ENCODE assay signal across 26 mouse cellular contexts in genomic region chr2:167143914-167144313, GRCm38 (mm10). TPM values are rescaled to one million over a fixed set of nuclear protein-coding genes. Genes with fewer than 3 reads are reported as not detected.
A peak's percentile ranks its signal among the peaks of the same experiment; 100 is the strongest.
DNase-seq lines count a peak whose midpoint lies in the region; ATAC-seq and TF ChIP-seq lines count a peak whose summit lies in the region.
"Had no signal": no experiment of that assay in that cellular context is flagged by ENCODE, and none has a peak within 500 bp of the region (broad histone marks: within the 10 kb centered on the region; RNA-seq: fewer than 3 reads in every experiment).

No protein-coding gene starts in this region.

- ATAC-seq in midbrain, embryonic 14.5 days (ENCODE audit: low FRiP score, low TSS enrichment) = no peak
- no peak for ATAC-seq in megakaryocyte progenitor cell, adult 5-6 weeks (replicated peaks; ENCODE audit: poor library complexity)
- ATAC-seq: intestine, embryonic 16.5 days had no signal

- WGBS in midbrain, embryonic 14.5 days = 70% methylated on average over 2 of the region's 2 CpGs
- WGBS in midbrain, embryonic 10.5 days = 81% methylated on average over 2 of the region's 2 CpGs

- no peaks in the 10 kb centered on the region for H3K27me3 ChIP-seq in midbrain, embryonic 14.5 days (ENCODE audit: control insufficient read depth, insufficient read depth, low read length)
- no peaks in the 10 kb centered on the region; the same call in 1 of the 2 replicates for H3K27me3 ChIP-seq in midbrain, embryonic 10.5 days (ENCODE audit: low read depth, poor library complexity, severe bottlenecking)

- DNase-seq in cerebellum, postnatal 14 days = peak; percentile 26
- DNase-seq in cerebellum, adult 8-10 months = no peak
- no peak for DNase-seq in layer of hippocampus, adult 2 months (ENCODE audit: low spot score in 2 of 2)
- no peak for DNase-seq in layer of hippocampus, adult 9-10 months (ENCODE audit: low spot score)
- DNase-seq in midbrain, embryonic 14.5 days = no peak
- DNase-seq in midbrain, embryonic 10.5 days (ENCODE audit: low spot score) = no peak
- DNase-seq: adrenal gland, postnatal 25 days; cerebellum, adult 11-12 months; cerebellum, postnatal 36 days; embryo, embryonic 11 days; gastrocnemius, postnatal 10 days; kidney, adult 8-10 months; kidney, postnatal 4 days; lung, adult 2 months; lung, postnatal 10 days; retina, postnatal 1 day had no signal

- H3K9ac ChIP-seq in midbrain, embryonic 14.5 days (replicated peaks; ENCODE audit: low read length) = no peak overlapping the region
- H3K9ac ChIP-seq: embryonic facial prominence, embryonic 12.5 days; hindbrain, embryonic 12.5 days; liver, embryonic 14.5 days; stomach, embryonic 15.5 days had no signal

- H3K4me1 ChIP-seq in midbrain, embryonic 14.5 days (ENCODE audit: control insufficient read depth, insufficient read depth, low read length) = peaks cover 24% of the 10 kb centered on the region
- peaks cover 20% of the 10 kb centered on the region for H3K4me1 ChIP-seq in midbrain, embryonic 10.5 days
- peaks cover 25% of the 10 kb centered on the region for H3K4me1 ChIP-seq in cortical plate, adult 2 months (ENCODE audit: control insufficient read depth, insufficient read depth, low read length)

- H3K4me2 ChIP-seq in midbrain, embryonic 14.5 days (ENCODE audit: low read length) = no peak overlapping the region
- H3K4me2 ChIP-seq: embryonic facial prominence, embryonic 12.5 days; hindbrain, embryonic 12.5 days; midbrain, embryonic 11.5 days; stomach, embryonic 15.5 days had no signal

- TF ChIP-seq CTCF in layer of hippocampus, adult 2 months (conservative IDR thresholded peaks at IDR 0.05) = no peak
- no peak for TF ChIP-seq CTCF in cortical plate, adult 2 months (IDR thresholded peaks at IDR 0.05; ENCODE audit: extremely low read depth, insufficient read depth, low read length)

- peak overlapping the region; percentile 92 for H3K27ac ChIP-seq in layer of hippocampus, adult 2 months
- peak overlapping the region; percentile 75; the same call in 1 of the 2 replicates for H3K27ac ChIP-seq in midbrain, embryonic 14.5 days (replicated peaks; ENCODE audit: low read depth, low read length)
- H3K27ac ChIP-seq in midbrain, embryonic 10.5 days (replicated peaks) = no peak overlapping the region; the same call in 1 of the 2 replicates
- peak overlapping the region; percentile 79 for H3K27ac ChIP-seq in cortical plate, adult 2 months (ENCODE audit: insufficient read depth, low read length)
- H3K27ac ChIP-seq: embryonic facial prominence, embryonic 12.5 days; hindbrain, embryonic 12.5 days; kidney, postnatal 0 days; liver, embryonic 14.5 days; macrophage; stomach, embryonic 15.5 days had no signal

- H3K9me3 ChIP-seq in midbrain, embryonic 14.5 days (ENCODE audit: control insufficient read depth, low read length) = no peaks in the 10 kb centered on the region
- no peaks in the 10 kb centered on the region; the same call in 1 of the 2 replicates for H3K9me3 ChIP-seq in midbrain, embryonic 10.5 days (replicated peaks)
- H3K9me3 ChIP-seq: embryonic facial prominence, embryonic 12.5 days; hindbrain, embryonic 12.5 days; stomach, embryonic 15.5 days had no signal

- no peaks in the 10 kb centered on the region for H3K36me3 ChIP-seq in midbrain, embryonic 14.5 days (ENCODE audit: control insufficient read depth, insufficient read depth, low read length)
- H3K36me3 ChIP-seq in midbrain, embryonic 10.5 days = no peaks in the 10 kb centered on the region
- H3K36me3 ChIP-seq: embryonic facial prominence, embryonic 12.5 days; hindbrain, embryonic 12.5 days; stomach, embryonic 15.5 days had no signal

- TF ChIP-seq POLR2A in cortical plate, adult 2 months (IDR thresholded peaks at IDR 0.05; ENCODE audit: extremely low read depth, insufficient read depth, low read length) = no peak

- no peak overlapping the region for H3K4me3 ChIP-seq in layer of hippocampus, adult 2 months
- H3K4me3 ChIP-seq in midbrain, embryonic 14.5 days (replicated peaks; ENCODE audit: low read depth, low read length) = no peak overlapping the region
- no peak overlapping the region for H3K4me3 ChIP-seq in midbrain, embryonic 10.5 days
- no peak overlapping the region for H3K4me3 ChIP-seq in cortical plate, adult 2 months (ENCODE audit: insufficient read depth, low read length)
- H3K4me3 ChIP-seq: embryonic facial prominence, embryonic 12.5 days; hindbrain, embryonic 12.5 days; stomach, embryonic 15.5 days had no signal

RNA-seq across cellular contexts. Expression of gene Kcnb1, which starts 46.0 kb away (rescaled TPM):
- total RNA-seq in layer of hippocampus, adult 2 months (2021) = 100 to 1,000 TPM; 103 to 105 TPM
- polyA plus RNA-seq in midbrain, embryonic 14.5 days (2014; fragmentation: Nextera tagmentation; extraction: Ambion mirVana) = 3.1 and 5.2 TPM in 2 replicates
- 0.49 and 1.0 TPM in 2 replicates for polyA plus RNA-seq in midbrain, embryonic 10.5 days (2016; fragmentation: Nextera tagmentation; extraction: Ambion mirVana)
- polyA plus RNA-seq in cortical plate, adult 2 months (2012; rRNA removed) = 63.5 and 68.7 TPM in 2 replicates
- 0.34 and 0.47 TPM in 2 replicates for total RNA-seq in megakaryocyte progenitor cell, adult 5-6 weeks (2015)
- total RNA-seq in megakaryocyte progenitor cell, adult 5-6 weeks (2017) = 0.75 and 1.8 TPM in 2 replicates

Comparison
In these comparisons a context has a peak if more than half of its experiments do, and no peak if none do; other contexts are left out.
1. DNase-seq: peak in cerebellum, postnatal 14 days (2 of 2); none in cerebellum, adult 8-10 months (single experiment), layer of hippocampus, adult 2 months (0 of 2), layer of hippocampus, adult 9-10 months (single experiment), midbrain, embryonic 14.5 days (single experiment) and midbrain, embryonic 10.5 days (single experiment).
2. RNA of gene Kcnb1, which starts 46.0 kb away (polyA plus RNA-seq): 63.5 to 68.7 TPM in cortical plate, adult 2 months; 3.1 to 5.2 TPM in midbrain, embryonic 14.5 days and 0.49 to 1.0 TPM in midbrain, embryonic 10.5 days; every median in the first group is over 10 times any median in the second.